In the genomic region with DNA sequence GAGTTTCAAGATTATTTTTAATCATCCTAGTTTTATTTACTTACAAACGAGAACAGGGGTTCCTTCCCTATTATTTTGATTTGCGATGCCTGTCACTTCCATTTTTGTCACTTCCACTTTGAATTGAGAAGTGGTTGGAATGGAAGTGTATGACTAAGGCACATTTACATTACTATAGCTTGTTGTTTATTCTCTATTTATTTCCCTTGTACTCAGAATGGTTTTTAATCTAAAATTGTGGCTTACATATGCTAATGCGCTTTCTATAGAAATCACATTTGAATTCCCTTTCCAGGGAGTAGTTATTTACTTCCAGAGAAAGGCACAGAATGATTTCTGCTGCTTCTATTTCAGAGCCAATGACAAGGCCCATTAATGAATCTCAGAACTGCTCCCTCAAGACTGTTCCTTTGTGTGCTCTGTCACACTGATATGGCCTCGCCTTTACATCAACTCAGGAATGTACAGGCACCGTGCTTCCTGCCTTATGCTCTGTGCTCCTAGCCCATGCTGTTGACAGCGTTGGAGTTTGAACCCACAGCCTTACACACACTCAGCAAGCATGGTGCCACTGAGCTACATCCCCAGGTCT, we compare ENCODE assay signal across 17 mouse cellular contexts. TPM values are rescaled to one million over a fixed set of nuclear protein-coding genes. Genes with fewer than 3 reads are reported as not detected.
DNase-seq lines count a peak whose midpoint lies in the region; ATAC-seq and TF ChIP-seq lines count a peak whose summit lies in the region.
"Had no signal": no experiment of that assay in that cellular context is flagged by ENCODE, and none has a peak within 500 bp of the region (broad histone marks: within the 10 kb centered on the region; RNA-seq: fewer than 3 reads in every experiment).

No protein-coding gene starts in this region.

- no peaks in the 10 kb centered on the region for H3K36me3 ChIP-seq in heart, adult 2 months (ENCODE audit: control insufficient read depth, insufficient read depth, low read length)
- no peaks in the 10 kb centered on the region for H3K36me3 ChIP-seq in hindbrain, embryonic 14.5 days (replicated peaks; ENCODE audit: control insufficient read depth, insufficient read depth)
- no peaks in the 10 kb centered on the region for H3K36me3 ChIP-seq in midbrain, embryonic 14.5 days (ENCODE audit: control insufficient read depth, insufficient read depth, low read length)

- H3K79me2 ChIP-seq in heart, adult 2 months (replicated peaks; ENCODE audit: control insufficient read depth, insufficient read depth, low read length): no peaks in the 10 kb centered on the region

- TF ChIP-seq EP300 in heart, adult 2 months (IDR thresholded peaks at IDR 0.05; ENCODE audit: insufficient read depth, low read depth, low read length): no peak

- intact Hi-C loops in heart, adult 2 months (cut with DNase I): no loop called here

- ATAC-seq in hindbrain, embryonic 14.5 days (ENCODE audit: low FRiP score): peak; percentile 68; the same call in 1 of the 2 replicates
- peak; percentile 58 for ATAC-seq in midbrain, embryonic 14.5 days (ENCODE audit: low FRiP score, low TSS enrichment)

- no peaks in the 10 kb centered on the region for H3K27me3 ChIP-seq in heart, adult 2 months (ENCODE audit: control insufficient read depth, insufficient read depth, low read length)
- no peaks in the 10 kb centered on the region for H3K27me3 ChIP-seq in hindbrain, embryonic 14.5 days (ENCODE audit: control insufficient read depth, insufficient read depth, low read length)
- H3K27me3 ChIP-seq in midbrain, embryonic 14.5 days (ENCODE audit: control insufficient read depth, insufficient read depth, low read length): no peaks in the 10 kb centered on the region

- H3K4me1 ChIP-seq in heart, adult 2 months (ENCODE audit: control insufficient read depth, insufficient read depth, low read length): no peaks in the 10 kb centered on the region; the same call in 1 of the 2 replicates
- H3K4me1 ChIP-seq in bone marrow macrophage, adult 2 months (ENCODE audit: control insufficient read depth, insufficient read depth, low read length): peaks cover 43% of the 10 kb centered on the region
- no peaks in the 10 kb centered on the region for H3K4me1 ChIP-seq in hindbrain, embryonic 14.5 days (replicated peaks; ENCODE audit: control insufficient read depth, insufficient read depth, low read length)
- H3K4me1 ChIP-seq in midbrain, embryonic 14.5 days (ENCODE audit: control insufficient read depth, insufficient read depth, low read length): no peaks in the 10 kb centered on the region

- no peak for TF ChIP-seq CTCF in heart, adult 2 months (IDR thresholded peaks at IDR 0.05)
- TF ChIP-seq CTCF in bone marrow macrophage, adult 2 months (IDR thresholded peaks at IDR 0.05; ENCODE audit: low read depth, low read length): no peak

- 66% methylated on average over 6 of the region's 6 CpGs for WGBS in heart, adult 2 months
- 42% methylated on average over 6 of the region's 6 CpGs for WGBS in hindbrain, embryonic 14.5 days
- WGBS in midbrain, embryonic 14.5 days: 40% methylated on average over 6 of the region's 6 CpGs

- no peak for TF ChIP-seq POLR2A in heart, adult 2 months (IDR thresholded peaks at IDR 0.05; ENCODE audit: insufficient read depth, low read depth, low read length)
- no peak for TF ChIP-seq POLR2A in bone marrow macrophage, adult 2 months (IDR thresholded peaks at IDR 0.05; ENCODE audit: borderline replicate concordance, low read depth, low read length)

- no peak overlapping the region for H3K27ac ChIP-seq in heart, adult 2 months
- H3K27ac ChIP-seq in bone marrow macrophage, adult 2 months (ENCODE audit: insufficient read depth, low read depth, low read length): peak overlapping the region; percentile 95
- peak overlapping the region; percentile 74 for H3K27ac ChIP-seq in hindbrain, embryonic 14.5 days
- H3K27ac ChIP-seq in midbrain, embryonic 14.5 days (replicated peaks; ENCODE audit: low read depth, low read length): peak overlapping the region; percentile 32; the same call in 1 of the 2 replicates
- H3K27ac ChIP-seq: stomach, postnatal 0 days had no signal

- H3K4me3 ChIP-seq in heart, adult 2 months: no peak overlapping the region
- no peak overlapping the region for H3K4me3 ChIP-seq in bone marrow macrophage, adult 2 months (ENCODE audit: insufficient read depth, low read length)
- no peak overlapping the region for H3K4me3 ChIP-seq in hindbrain, embryonic 14.5 days (replicated peaks; ENCODE audit: low read length)
- no peak overlapping the region for H3K4me3 ChIP-seq in midbrain, embryonic 14.5 days (replicated peaks; ENCODE audit: low read depth, low read length)

- no peaks in the 10 kb centered on the region for H3K9me3 ChIP-seq in hindbrain, embryonic 14.5 days (ENCODE audit: control insufficient read depth, low read length)
- H3K9me3 ChIP-seq in midbrain, embryonic 14.5 days (ENCODE audit: control insufficient read depth, low read length): no peaks in the 10 kb centered on the region

- peak; percentile 16 for DNase-seq in heart, adult 11 months
- DNase-seq in heart, adult 2 months: no peak
- no peak for DNase-seq in hindbrain, embryonic 14.5 days (ENCODE audit: low spot score)
- DNase-seq in midbrain, embryonic 14.5 days: peak; percentile 46
- DNase-seq in adrenal gland, postnatal 25 days: no peak
- DNase-seq in gastrocnemius, postnatal 4 days (ENCODE audit: low spot score in 2 of 2): no peak
- no peak for DNase-seq in retina, embryonic 14.5 days (ENCODE audit: low spot score)
- DNase-seq: adrenal gland, postnatal 14 days; cerebellum, adult 8-10 months; kidney, adult 9 months; kidney, postnatal 4 days; liver; lung, adult 2 months; lung, postnatal 36 days; right cerebral cortex, postnatal 14 days had no signal

- H3K9ac ChIP-seq in heart, adult 2 months (ENCODE audit: low read depth, low read length): no peak overlapping the region
- no peak overlapping the region for H3K9ac ChIP-seq in hindbrain, embryonic 14.5 days
- H3K9ac ChIP-seq in midbrain, embryonic 14.5 days (replicated peaks; ENCODE audit: low read length): no peak overlapping the region

- H3K4me2 ChIP-seq in hindbrain, embryonic 14.5 days (replicated peaks): no peak overlapping the region
- H3K4me2 ChIP-seq in midbrain, embryonic 14.5 days (ENCODE audit: low read length): no peak overlapping the region

RNA-seq across cellular contexts. Expression of gene Cep78, which starts 25.1 kb away (rescaled TPM):
- 1 to 10 TPM; 3.6 to 3.8 TPM for total RNA-seq in heart, adult 2 months (2021)
- 1.6 and 2.4 TPM in 2 replicates for polyA plus RNA-seq in heart, adult 2 months (2012; rRNA removed)
- polyA plus RNA-seq in bone marrow macrophage, adult 2 months (2012; ENCODE audit: insufficient read depth, insufficient read length, missing spikeins): 9.2 and 11.2 TPM in 2 replicates
- 27.9 and 29.4 TPM in 2 replicates for polyA plus RNA-seq in hindbrain, embryonic 14.5 days (2014; fragmentation: Nextera tagmentation; extraction: Ambion mirVana)
- polyA plus RNA-seq in midbrain, embryonic 14.5 days (2014; fragmentation: Nextera tagmentation; extraction: Ambion mirVana): 27.6 and 38.0 TPM in 2 replicates
- 9.9 and 11.3 TPM in 2 replicates for total RNA-seq in adrenal gland, postnatal 25 days (2021)
- total RNA-seq in gastrocnemius, postnatal 4 days (2021): 1 to 10 TPM; 6.6 to 7.6 TPM

Comparison
In these comparisons a context has a peak if more than half of its experiments do, and no peak if none do; other contexts are left out.
1. DNase-seq: peak in heart, adult 11 months (single experiment) and midbrain, embryonic 14.5 days (single experiment); none in heart, adult 2 months (0 of 2), hindbrain, embryonic 14.5 days (single experiment), adrenal gland, postnatal 25 days (single experiment), gastrocnemius, postnatal 4 days (0 of 2) and retina, embryonic 14.5 days (single experiment).